ENCODE assay signal across 8 mouse cellular contexts in genomic region chr10:81575695-81576094, GRCm38 (mm10). TPM values are rescaled to one million over a fixed set of nuclear protein-coding genes. Genes with fewer than 3 reads are reported as not detected.
DNase-seq lines count a peak whose midpoint lies in the region; ATAC-seq and TF ChIP-seq lines count a peak whose summit lies in the region.

No protein-coding gene starts in this region.

- peak overlapping the region; percentile 87 for H3K4me3 ChIP-seq in gastrocnemius, adult 2 months
- peak overlapping the region; percentile 44 to 45 for H3K4me3 ChIP-seq in MEL (ENCODE audit: control insufficient read depth in 1 of 2, insufficient read depth in 1 of 2, low read depth in 2 of 2, low read length in 2 of 2)
- peak overlapping the region; percentile 77 for H3K4me3 ChIP-seq in heart, embryonic 13.5 days
- H3K4me3 ChIP-seq in limb, embryonic 11.5 days (ENCODE audit: low read depth, low read length), result peak overlapping the region; percentile 49
- peak overlapping the region; percentile 47 for H3K4me3 ChIP-seq in neural tube, embryonic 12.5 days

- H3K36me3 ChIP-seq in MEL (ENCODE audit: control insufficient read depth in 1 of 2, insufficient read depth in 2 of 2, low read length in 2 of 2), result peaks cover 0 to 9% of the 10 kb centered on the region in 2 experiments; a peak in 2 of 4 replicates
- no peaks in the 10 kb centered on the region; the same call in 1 of the 2 replicates for H3K36me3 ChIP-seq in heart, embryonic 13.5 days
- no peaks in the 10 kb centered on the region for H3K36me3 ChIP-seq in limb, embryonic 11.5 days (ENCODE audit: control insufficient read depth, insufficient read depth, low read length)
- H3K36me3 ChIP-seq in neural tube, embryonic 12.5 days, result no peaks in the 10 kb centered on the region

- no peak for ATAC-seq in heart, embryonic 13.5 days (ENCODE audit: extremely low read depth, insufficient number of reproducible peaks, low FRiP score, low TSS enrichment)
- no peak for ATAC-seq in limb, embryonic 11.5 days (ENCODE audit: insufficient number of reproducible peaks, low FRiP score, low TSS enrichment, low read depth)
- ATAC-seq in neural tube, embryonic 12.5 days (ENCODE audit: low FRiP score, low read depth), result no peak

- no peak for TF ChIP-seq RAD21 in MEL (IDR thresholded peaks at IDR 0.05; ENCODE audit: low read depth, low read length)

- no peak for TF ChIP-seq CTCF in gastrocnemius, adult 2 months (IDR thresholded peaks at IDR 0.05)
- no peak for TF ChIP-seq CTCF in MEL (IDR thresholded peaks at IDR 0.05 in 2 of 3, conservative IDR thresholded peaks at IDR 0.05 in 1 of 3; ENCODE audit: control insufficient read depth in 1 of 3, insufficient read depth in 1 of 3, low read depth in 2 of 3, low read length in 3 of 3, poor library complexity in 1 of 3, severe bottlenecking in 1 of 3)

- H3K27ac ChIP-seq in gastrocnemius, adult 2 months, result peak overlapping the region; percentile 88
- H3K27ac ChIP-seq in MEL (ENCODE audit: control insufficient read depth, low read depth, low read length), result no peak overlapping the region
- peak overlapping the region; percentile 66; the same call in 1 of the 2 replicates for H3K27ac ChIP-seq in heart, embryonic 13.5 days (replicated peaks)
- peak overlapping the region; percentile 36; the same call in 1 of the 2 replicates for H3K27ac ChIP-seq in limb, embryonic 11.5 days (replicated peaks; ENCODE audit: low read depth, low read length)
- H3K27ac ChIP-seq in neural tube, embryonic 12.5 days, result no peak overlapping the region

- WGBS in heart, embryonic 13.5 days, result 7% methylated on average over 6 of the region's 6 CpGs
- 2% methylated on average over 6 of the region's 6 CpGs for WGBS in limb, embryonic 11.5 days
- WGBS in neural tube, embryonic 12.5 days, result 3% methylated on average over 6 of the region's 6 CpGs

- peak overlapping the region; percentile 35; the same call in 1 of the 2 replicates for H3K9ac ChIP-seq in MEL (ENCODE audit: control insufficient read depth, low read depth, low read length, poor library complexity, severe bottlenecking)
- peak overlapping the region; percentile 90 for H3K9ac ChIP-seq in heart, embryonic 13.5 days
- peak overlapping the region; percentile 68 for H3K9ac ChIP-seq in limb, embryonic 11.5 days (ENCODE audit: low read length)
- peak overlapping the region; percentile 66 for H3K9ac ChIP-seq in neural tube, embryonic 12.5 days

- no peaks in the 10 kb centered on the region; the same call in 1 of the 2 replicates for H3K79me2 ChIP-seq in MEL (ENCODE audit: control insufficient read depth, insufficient read depth, low read length, poor library complexity)

- no peaks in the 10 kb centered on the region for H3K9me3 ChIP-seq in MEL (replicated peaks; ENCODE audit: insufficient read depth, low read length)
- no peaks in the 10 kb centered on the region for H3K9me3 ChIP-seq in heart, embryonic 13.5 days
- H3K9me3 ChIP-seq in limb, embryonic 11.5 days (ENCODE audit: control insufficient read depth, low read length), result no peaks in the 10 kb centered on the region
- H3K9me3 ChIP-seq in neural tube, embryonic 12.5 days, result no peaks in the 10 kb centered on the region

- H3K4me2 ChIP-seq in heart, embryonic 13.5 days, result peak overlapping the region; percentile 91
- peak overlapping the region; percentile 89 for H3K4me2 ChIP-seq in limb, embryonic 11.5 days (ENCODE audit: low read depth, severe bottlenecking)
- peak overlapping the region; percentile 79 for H3K4me2 ChIP-seq in neural tube, embryonic 12.5 days (replicated peaks)

- TF ChIP-seq POLR2A in MEL (IDR thresholded peaks at IDR 0.05; ENCODE audit: control insufficient read depth in 1 of 2, insufficient read depth in 1 of 2, low read depth in 1 of 2, low read length in 2 of 2, poor library complexity in 1 of 2), result no peak

- no peaks in the 10 kb centered on the region for H3K27me3 ChIP-seq in MEL (ENCODE audit: control insufficient read depth in 1 of 2, insufficient read depth in 2 of 2, low read length in 2 of 2)
- H3K27me3 ChIP-seq in heart, embryonic 13.5 days (replicated peaks), result peaks cover 38% of the 10 kb centered on the region
- H3K27me3 ChIP-seq in limb, embryonic 11.5 days (ENCODE audit: control insufficient read depth, insufficient read depth, low read length), result peaks cover 11% of the 10 kb centered on the region; the same call in 1 of the 2 replicates
- H3K27me3 ChIP-seq in neural tube, embryonic 12.5 days (replicated peaks), result peaks cover 77% of the 10 kb centered on the region

- no peak for TF ChIP-seq EP300 in MEL (IDR thresholded peaks at IDR 0.05; ENCODE audit: low read depth in 1 of 2, low read length in 2 of 2)

- DNase-seq in gastrocnemius, adult 2 months, result no peak
- DNase-seq in gastrocnemius, postnatal 4 days (ENCODE audit: low spot score in 2 of 2), result no peak
- peak; percentile 37 for DNase-seq in MEL (ENCODE audit: low read depth, low spot score)
- DNase-seq in limb, embryonic 11.5 days (ENCODE audit: low spot score), result no peak
- DNase-seq in natural killer cell, adult 2 months (ENCODE audit: low spot score in 2 of 2), result no peak
- DNase-seq in left cerebral cortex, postnatal 25 days (ENCODE audit: low spot score in 2 of 2), result no peak

- intact Hi-C loops in gastrocnemius, adult 2 months (cut with DNase I), result loop anchor here (2.0 kb wide), 1 partner anchor 23 kb away; no protein-coding TSS in a partner anchor
- intact Hi-C loops in left cerebral cortex, postnatal 25 days (cut with DNase I), result no loop called here

- H3K4me1 ChIP-seq in MEL (ENCODE audit: control insufficient read depth in 1 of 2, insufficient read depth in 2 of 2, low read length in 2 of 2), result peaks cover 3 to 23% of the 10 kb centered on the region in 2 experiments; a peak in 3 of 4 replicates
- peaks cover 49% of the 10 kb centered on the region for H3K4me1 ChIP-seq in heart, embryonic 13.5 days
- H3K4me1 ChIP-seq in limb, embryonic 11.5 days (ENCODE audit: control insufficient read depth, insufficient read depth, low read length), result peaks cover 36% of the 10 kb centered on the region
- H3K4me1 ChIP-seq in neural tube, embryonic 12.5 days, result peaks cover 35% of the 10 kb centered on the region

RNA-seq across cellular contexts. Expression of gene Tle2, which starts 1.3 kb away (rescaled TPM):
- 1 to 10 TPM; 5.6 to 7.3 TPM for total RNA-seq in gastrocnemius, adult 2 months (2021)
- 10 to 100 TPM in 1 of 2 experiments, 1 to 10 TPM in 1; 7.8 to 10.5 TPM for total RNA-seq in gastrocnemius, postnatal 4 days (2021)
- total RNA-seq in MEL (2012; rRNA removed), result 0.19 and 0.75 TPM in 2 replicates
- 1 to 10 TPM in 1 of 2 experiments, not detected in 1; 2.4 TPM for polyA plus RNA-seq in MEL (2012; ENCODE audit: insufficient read depth in 1 of 2, insufficient read length in 2 of 2, low read depth in 1 of 2, low replicate concordance in 2 of 2, missing spikeins in 1 of 2)
- 23.4 and 26.4 TPM in 2 replicates for polyA plus RNA-seq in heart, embryonic 13.5 days (2015; fragmentation: Nextera tagmentation; extraction: Ambion mirVana)
- 13.7 and 18.4 TPM in 2 replicates for polyA plus RNA-seq in limb, embryonic 11.5 days (2014; fragmentation: Nextera tagmentation; extraction: Ambion mirVana)
- polyA plus RNA-seq in neural tube, embryonic 12.5 days (2016; fragmentation: Nextera tagmentation; extraction: Ambion mirVana), result 18.1 and 19.6 TPM in 2 replicates
- 10 to 100 TPM; 28.8 to 30.3 TPM for total RNA-seq in left cerebral cortex, postnatal 25 days (2021)

RNA-seq across cellular contexts. Expression of gene Aes, which starts 16.4 kb away (rescaled TPM):
- 100 to 1,000 TPM; 847 to 871 TPM for total RNA-seq in gastrocnemius, adult 2 months (2021)
- total RNA-seq in gastrocnemius, postnatal 4 days (2021), result 100 to 1,000 TPM; 537 to 620 TPM
- total RNA-seq in MEL (2012; rRNA removed), result 170 and 197 TPM in 2 replicates
- polyA plus RNA-seq in MEL (2012; ENCODE audit: insufficient read depth in 1 of 2, insufficient read length in 2 of 2, low read depth in 1 of 2, low replicate concordance in 2 of 2, missing spikeins in 1 of 2), result 100 to 1,000 TPM in 1 of 2 experiments, not detected in 1; 355 TPM
- polyA plus RNA-seq in heart, embryonic 13.5 days (2015; fragmentation: Nextera tagmentation; extraction: Ambion mirVana), result 629 and 649 TPM in 2 replicates
- 259 and 343 TPM in 2 replicates for polyA plus RNA-seq in limb, embryonic 11.5 days (2014; fragmentation: Nextera tagmentation; extraction: Ambion mirVana)
- 547 and 569 TPM in 2 replicates for polyA plus RNA-seq in neural tube, embryonic 12.5 days (2016; fragmentation: Nextera tagmentation; extraction: Ambion mirVana)
- 100 to 1,000 TPM; 630 to 638 TPM for total RNA-seq in left cerebral cortex, postnatal 25 days (2021)

RNA-seq across cellular contexts. Expression of gene Tle6, which starts 25.2 kb away (rescaled TPM):
- total RNA-seq in gastrocnemius, adult 2 months (2021), result 1 to 10 TPM; 5.6 to 6.7 TPM
- 1 to 10 TPM; 5.2 to 6.6 TPM for total RNA-seq in gastrocnemius, postnatal 4 days (2021)
- 16.9 and 17.3 TPM in 2 replicates for total RNA-seq in MEL (2012; rRNA removed)
- polyA plus RNA-seq in MEL (2012; ENCODE audit: insufficient read depth in 1 of 2, insufficient read length in 2 of 2, low read depth in 1 of 2, low replicate concordance in 2 of 2, missing spikeins in 1 of 2), result 10 to 100 TPM in 1 of 2 experiments, not detected in 1; 31.9 TPM
- polyA plus RNA-seq in heart, embryonic 13.5 days (2015; fragmentation: Nextera tagmentation; extraction: Ambion mirVana), result 30.1 and 30.4 TPM in 2 replicates
- polyA plus RNA-seq in limb, embryonic 11.5 days (2014; fragmentation: Nextera tagmentation; extraction: Ambion mirVana), result 11.1 and 11.6 TPM in 2 replicates
- 6.4 and 7.3 TPM in 2 replicates for polyA plus RNA-seq in neural tube, embryonic 12.5 days (2016; fragmentation: Nextera tagmentation; extraction: Ambion mirVana)
- 1 to 10 TPM; 4.2 to 5.8 TPM for total RNA-seq in left cerebral cortex, postnatal 25 days (2021)

RNA-seq across cellular contexts. Expression of gene BC025920, which starts 30.4 kb away (rescaled TPM):
- 1 to 10 TPM; 2.5 to 3.9 TPM for total RNA-seq in gastrocnemius, adult 2 months (2021)
- total RNA-seq in gastrocnemius, postnatal 4 days (2021), result 1 to 10 TPM; 1.2 to 1.7 TPM
- 0.98 and 1.1 TPM in 2 replicates for total RNA-seq in MEL (2012; rRNA removed)
- polyA plus RNA-seq in MEL (2012; ENCODE audit: insufficient read depth in 1 of 2, insufficient read length in 2 of 2, low read depth in 1 of 2, low replicate concordance in 2 of 2, missing spikeins in 1 of 2), result 1 to 10 TPM in 1 of 2 experiments, not detected in 1; 1.7 TPM
- 0.44 and 0.64 TPM in 2 replicates for polyA plus RNA-seq in heart, embryonic 13.5 days (2015; fragmentation: Nextera tagmentation; extraction: Ambion mirVana)
- polyA plus RNA-seq in limb, embryonic 11.5 days (2014; fragmentation: Nextera tagmentation; extraction: Ambion mirVana), result 0.63 and 1.5 TPM in 2 replicates
- 1.4 and 2.3 TPM in 2 replicates for polyA plus RNA-seq in neural tube, embryonic 12.5 days (2016; fragmentation: Nextera tagmentation; extraction: Ambion mirVana)
- total RNA-seq in left cerebral cortex, postnatal 25 days (2021), result 1 to 10 TPM; 3.1 to 3.8 TPM

RNA-seq across cellular contexts. Expression of gene Gna11, which starts 30.7 kb away (rescaled TPM):
- 10 to 100 TPM; 25.7 to 30.3 TPM for total RNA-seq in gastrocnemius, adult 2 months (2021)
- total RNA-seq in gastrocnemius, postnatal 4 days (2021), result 10 to 100 TPM; 56.8 to 59.5 TPM
- 12.2 and 14.1 TPM in 2 replicates for total RNA-seq in MEL (2012; rRNA removed)
- 10 to 100 TPM in 1 of 2 experiments, not detected in 1; 18.4 TPM for polyA plus RNA-seq in MEL (2012; ENCODE audit: insufficient read depth in 1 of 2, insufficient read length in 2 of 2, low read depth in 1 of 2, low replicate concordance in 2 of 2, missing spikeins in 1 of 2)
- polyA plus RNA-seq in heart, embryonic 13.5 days (2015; fragmentation: Nextera tagmentation; extraction: Ambion mirVana), result 59.0 and 62.7 TPM in 2 replicates
- 80.3 and 82.1 TPM in 2 replicates for polyA plus RNA-seq in limb, embryonic 11.5 days (2014; fragmentation: Nextera tagmentation; extraction: Ambion mirVana)
- polyA plus RNA-seq in neural tube, embryonic 12.5 days (2016; fragmentation: Nextera tagmentation; extraction: Ambion mirVana), result 77.6 and 78.3 TPM in 2 replicates
- total RNA-seq in left cerebral cortex, postnatal 25 days (2021), result 100 to 1,000 TPM; 101 to 107 TPM

Comparison
In these comparisons a context has a peak if more than half of its experiments do, and no peak if none do; other contexts are left out.
1. H3K27ac ChIP-seq: peak in gastrocnemius, adult 2 months (single experiment), heart, embryonic 13.5 days (single experiment) and limb, embryonic 11.5 days (single experiment); none in MEL (single experiment) and neural tube, embryonic 12.5 days (single experiment).
2. H3K9ac ChIP-seq: peak in every context shown above with its lines; median percentile 90 in heart, embryonic 13.5 days; 68 in limb, embryonic 11.5 days; 66 in neural tube, embryonic 12.5 days; 35 in MEL.
3. Peak in every context shown above with its lines, with median percentiles within 50 percentile points of each other: H3K4me3 ChIP-seq and H3K4me2 ChIP-seq.